In genomic region chr2:64417129-64417528, GRCm38 (mm10) we compare ENCODE assay signal across 6 mouse cellular contexts.
DNase-seq lines count a peak whose midpoint lies in the region; ATAC-seq and TF ChIP-seq lines count a peak whose summit lies in the region.
"Not testable (repeated sequence)": the region's sequence is repeated elsewhere in the genome, so short reads cannot be mapped to it uniquely, and the experiment has no call there.

No protein-coding gene starts in this region.

- H3K27me3 ChIP-seq in lung, embryonic 15.5 days; lung, postnatal 0 days (replicated peaks; ENCODE audit: insufficient read depth, low read length): not testable (repeated sequence)

- H3K4me3 ChIP-seq in lung, embryonic 15.5 days; lung, postnatal 0 days (ENCODE audit: low read depth, low read length): not testable (repeated sequence)

- DNase-seq in heart, adult 11 months = peak; percentile 82
- DNase-seq in heart, postnatal 4 days = peak; percentile 8
- not testable (repeated sequence) for DNase-seq in lung, postnatal 0 days (ENCODE audit: low spot score)
- peak; percentile 10 for DNase-seq in lung, postnatal 14 days
- DNase-seq in lung, postnatal 4 days = peak; percentile 8 to 32

- not testable (repeated sequence) for H3K4me1 ChIP-seq in lung, embryonic 15.5 days; lung, postnatal 0 days (ENCODE audit: insufficient read depth, low read depth, low read length)

- peak; percentile 73; the same call in 1 of the 2 replicates for ATAC-seq in lung, embryonic 15.5 days (ENCODE audit: borderline replicate concordance, extremely low read depth, low FRiP score, low TSS enrichment)
- peak; percentile 30; the same call in 1 of the 2 replicates for ATAC-seq in lung, postnatal 0 days

- not testable (repeated sequence) for H3K4me2 ChIP-seq in lung, embryonic 15.5 days; lung, postnatal 0 days (replicated peaks; ENCODE audit: low read depth, low read length)

- TF ChIP-seq CTCF in lung, postnatal 0 days (IDR thresholded peaks at IDR 0.05) = not testable (repeated sequence)

- not testable (repeated sequence) for TF ChIP-seq EP300 in lung, postnatal 0 days (IDR thresholded peaks at IDR 0.05)

- H3K9me3 ChIP-seq in lung, embryonic 15.5 days; lung, postnatal 0 days (ENCODE audit: low read length): not testable (repeated sequence)

- H3K27ac ChIP-seq in lung, embryonic 15.5 days = peak overlapping the region; percentile 47; the same call in 1 of the 2 replicates
- H3K27ac ChIP-seq in lung, postnatal 0 days (ENCODE audit: low read length) = not testable (repeated sequence)

- H3K9ac ChIP-seq in lung, embryonic 15.5 days; lung, postnatal 0 days (replicated peaks; ENCODE audit: low read depth): not testable (repeated sequence)

- H3K36me3 ChIP-seq in lung, embryonic 15.5 days; lung, postnatal 0 days (ENCODE audit: insufficient read depth, low read length): not testable (repeated sequence)
